Mouse (Mus musculus) megakaryocyte-erythroid progenitor cell, adult 5-6 weeks (primary cell): ENCODE results near the gene Hsdl1. TPM values are rescaled to one million over a fixed set of nuclear protein-coding genes. Genes with fewer than 3 reads are reported as not detected.

Experiments used
- ATAC-seq: replicated peaks from 2 replicates; pipeline ENCODE4 v1.8.0; 2016; ENCODE audit warnings: mild to moderate bottlenecking, inconsistent platforms; ENCODE audit not compliant: severe bottlenecking, poor library complexity, low FRiP score, low TSS enrichment
- total RNA-seq, 2 experiments: library from RNA; stranded (forward) in 1 of 2; stranded (reverse) in 1 of 2; fragments of 200-1000, 215-1000 nt in 1 of 2; fragments of >200 nt in 1 of 2; fragmentation: Nextera tagmentation in 1 of 2; gene quantifications; 2 replicates each; pipeline ENCODE4 v1.2.3; 2014 to 2017

Gene Hsdl1
- total RNA-seq, 2 experiments from 2014 or later, result 22.6 to 52.6 TPM

- ATAC-seq, result no peak
These were observed 29.2 kb downstream of the Hsdl1 start for GRCm38 (mm10) chr8:119545791-119546190.

GRCm38 (mm10) chr8:119545180-119545579, 29.8 kb downstream of the Hsdl1 start:
- ATAC-seq, result no peak

- ATAC-seq, result no peak
These were observed 30.4 kb downstream of the Hsdl1 start for GRCm38 (mm10) chr8:119544606-119545005.

- no peak for ATAC-seq
These were observed 43.0 kb downstream of the Hsdl1 start for GRCm38 (mm10) chr8:119531973-119532372.

- no peak for ATAC-seq
These were observed 43.6 kb downstream of the Hsdl1 start for GRCm38 (mm10) chr8:119531397-119531796.

- ATAC-seq, result no peak
These were observed 44.0 kb downstream of the Hsdl1 start for GRCm38 (mm10) chr8:119530937-119531336.

GRCm38 (mm10) chr8:119528762-119529161, 46.2 kb downstream of the Hsdl1 start:
- ATAC-seq, result no peak

GRCm38 (mm10) chr8:119520102-119520501, 54.9 kb downstream of the Hsdl1 start:
- ATAC-seq, result peak; percentile 64

- ATAC-seq, result no peak
These were observed 58.3 kb downstream of the Hsdl1 start for GRCm38 (mm10) chr8:119516674-119517073.

GRCm38 (mm10) chr8:119515767-119516166, 59.2 kb downstream of the Hsdl1 start:
- no peak for ATAC-seq

GRCm38 (mm10) chr8:119514940-119515339, 60.0 kb downstream of the Hsdl1 start:
- peak; percentile 92 for ATAC-seq

- ATAC-seq, result no peak
These were observed 61.6 kb downstream of the Hsdl1 start for GRCm38 (mm10) chr8:119513405-119513804.

Other genes starting within 250 kb of the Hsdl1 start
- 89.2 and 116 TPM in 2 replicates for gene Hsbp1, start 230.7 kb downstream of the Hsdl1 start, total RNA-seq (2014; fragmentation: Nextera tagmentation)
- 103 and 110 TPM in 2 replicates for gene Hsbp1, start 230.7 kb downstream of the Hsdl1 start, total RNA-seq (2017)
- 5.9 and 9.0 TPM in 2 replicates for gene Mlycd, start 180.3 kb downstream of the Hsdl1 start, total RNA-seq (2014; fragmentation: Nextera tagmentation)
- gene Mlycd, start 180.3 kb downstream of the Hsdl1 start, total RNA-seq (2017), result 5.8 and 6.2 TPM in 2 replicates
- gene Osgin1, start 141.1 kb downstream of the Hsdl1 start, total RNA-seq (2014; fragmentation: Nextera tagmentation), result 0.15 TPM in 1 of 2 replicates, not detected in the other
- not detected in 2 replicates for gene Osgin1, start 141.1 kb downstream of the Hsdl1 start, total RNA-seq (2017)
- not detected in 2 replicates for gene Necab2, start 128.5 kb downstream of the Hsdl1 start, total RNA-seq (2014; fragmentation: Nextera tagmentation)
- not detected in 2 replicates for gene Necab2, start 128.5 kb downstream of the Hsdl1 start, total RNA-seq (2017)
- gene Slc38a8, start 73.5 kb downstream of the Hsdl1 start, total RNA-seq (2014; fragmentation: Nextera tagmentation), result not detected in 2 replicates
- 0.38 TPM in 1 of 2 replicates, not detected in the other for gene Slc38a8, start 73.5 kb downstream of the Hsdl1 start, total RNA-seq (2017)
- gene Mbtps1, start 16.4 kb downstream of the Hsdl1 start, total RNA-seq (2014; fragmentation: Nextera tagmentation), result 58.2 and 97.1 TPM in 2 replicates
- gene Mbtps1, start 16.4 kb downstream of the Hsdl1 start, total RNA-seq (2017), result 35.4 and 36.7 TPM in 2 replicates
- gene Dnaaf1, start 52 bp upstream of the Hsdl1 start, total RNA-seq (2014; fragmentation: Nextera tagmentation), result 0.24 TPM in 1 of 2 replicates, not detected in the other
- 0.38 TPM in 1 of 2 replicates, not detected in the other for gene Dnaaf1, start 52 bp upstream of the Hsdl1 start, total RNA-seq (2017)
- gene Taf1c, start 30.0 kb upstream of the Hsdl1 start, total RNA-seq (2014; fragmentation: Nextera tagmentation), result 23.5 and 24.6 TPM in 2 replicates
- 18.5 and 21.8 TPM in 2 replicates for gene Taf1c, start 30.0 kb upstream of the Hsdl1 start, total RNA-seq (2017)
- not detected in 2 replicates for gene Adad2, start 37.6 kb upstream of the Hsdl1 start, total RNA-seq (2014; fragmentation: Nextera tagmentation)
- gene Adad2, start 37.6 kb upstream of the Hsdl1 start, total RNA-seq (2017), result not detected in 2 replicates
- not detected in 2 replicates for gene Kcng4, start 60.5 kb upstream of the Hsdl1 start, total RNA-seq (2014; fragmentation: Nextera tagmentation)
- not detected in 2 replicates for gene Kcng4, start 60.5 kb upstream of the Hsdl1 start, total RNA-seq (2017)
- not detected in 2 replicates for gene Wfdc1, start 91.2 kb upstream of the Hsdl1 start, total RNA-seq (2014; fragmentation: Nextera tagmentation)
- not detected in 2 replicates for gene Wfdc1, start 91.2 kb upstream of the Hsdl1 start, total RNA-seq (2017)
- gene Atp2c2, start 124.8 kb upstream of the Hsdl1 start, total RNA-seq (2014; fragmentation: Nextera tagmentation), result not detected in 2 replicates
- gene Atp2c2, start 124.8 kb upstream of the Hsdl1 start, total RNA-seq (2017), result 0.56 TPM in 1 of 2 replicates, not detected in the other
- gene Tldc1, start 203.2 kb upstream of the Hsdl1 start, total RNA-seq (2014; fragmentation: Nextera tagmentation), result 8.5 and 12.4 TPM in 2 replicates
- gene Tldc1, start 203.2 kb upstream of the Hsdl1 start, total RNA-seq (2017), result 5.7 and 11.5 TPM in 2 replicates